Mouse (Mus musculus) hindbrain, embryonic 12.5 days (tissue): Measurements from ENCODE around the gene Alk. TPM values are rescaled to one million over a fixed set of nuclear protein-coding genes. Genes with fewer than 3 reads are reported as not detected.
"Not testable (repeated sequence)": the region's sequence is repeated elsewhere in the genome, so short reads cannot be mapped to it uniquely, and the experiment has no call there.

Experiments used
- ATAC-seq: fragments of 200-750 bp; cut with Nextera tagmentation; 2 replicates; pipeline ENCODE4 v1.8.0; 2017; ENCODE audit warnings: moderate TSS enrichment; ENCODE audit not compliant: low FRiP score
- H3K27ac ChIP-seq: fragments of 300-500 bp; sonication (generic); 2 replicates; pipeline ENCODE4 v1.5.1; 2016; ENCODE audit warnings: mild to moderate bottlenecking
- H3K27me3 ChIP-seq: fragments of 300-500 bp; sonication (generic); 2 replicates; pipeline ENCODE4 v1.6.1; 2016; ENCODE audit warnings: mild to moderate bottlenecking
- H3K36me3 ChIP-seq: fragments of 300-500 bp; sonication (generic); 2 replicates; pipeline ENCODE4 v1.6.1; 2016; ENCODE audit warnings: mild to moderate bottlenecking
- H3K4me1 ChIP-seq: fragments of 300-500 bp; sonication (generic); 2 replicates; pipeline ENCODE4 v1.6.1; 2016
- H3K4me2 ChIP-seq: fragments of 300-500 bp; sonication (generic); replicated peaks from 2 replicates; pipeline ENCODE4 v1.6.1; 2016; ENCODE audit warnings: mild to moderate bottlenecking
- H3K4me3 ChIP-seq: fragments of 300-500 bp; sonication (generic); 2 replicates; pipeline ENCODE4 v1.5.1; 2016; ENCODE audit warnings: mild to moderate bottlenecking
- H3K9ac ChIP-seq: fragments of 300-500 bp; sonication (generic); 2 replicates; pipeline ENCODE4 v1.6.1; 2016; ENCODE audit warnings: mild to moderate bottlenecking, moderate library complexity
- H3K9me3 ChIP-seq: fragments of 300-500 bp; sonication (generic); replicated peaks from 2 replicates; pipeline ENCODE4 v1.6.1; 2016; ENCODE audit warnings: mild to moderate bottlenecking
- WGBS: fragments of 180-500 bp; shearing (Covaris S2); methylation state at CpG from one replicate; pipeline ENCODE4 v1.1.7; 2016; 5-methylcytosine and 5-hydroxymethylcytosine counted together
- polyA plus RNA-seq: library from polyadenylated mRNA; unstranded; fragments of >200 nt; fragmentation: Nextera tagmentation; extraction: Ambion mirVana; gene quantifications from 2 replicates; pipeline ENCODE4 v1.2.1, GENCODE M21; 2016

Alk gene
- polyA plus RNA-seq, 1 experiment from 2014 or later = 2.2 TPM

GRCm38 (mm10) chr17:72524839-72525238 lies 79.6 kb downstream of the Alk start:
- Histone ChIP-seq H3K27me3 (no peaks in the 10 kb centered on the region), H3K4me2 (no peak overlapping the region), H3K4me1 (no peaks in the 10 kb centered on the region), H3K9ac (no peak overlapping the region), H3K36me3 (no peaks in the 10 kb centered on the region), H3K27ac (no peak overlapping the region), H3K9me3 (no peaks in the 10 kb centered on the region), H3K4me3 (no peak overlapping the region)
- WGBS = 91% methylated on average over 3 of the region's 3 CpGs
- ATAC-seq = no peak

DNA sequence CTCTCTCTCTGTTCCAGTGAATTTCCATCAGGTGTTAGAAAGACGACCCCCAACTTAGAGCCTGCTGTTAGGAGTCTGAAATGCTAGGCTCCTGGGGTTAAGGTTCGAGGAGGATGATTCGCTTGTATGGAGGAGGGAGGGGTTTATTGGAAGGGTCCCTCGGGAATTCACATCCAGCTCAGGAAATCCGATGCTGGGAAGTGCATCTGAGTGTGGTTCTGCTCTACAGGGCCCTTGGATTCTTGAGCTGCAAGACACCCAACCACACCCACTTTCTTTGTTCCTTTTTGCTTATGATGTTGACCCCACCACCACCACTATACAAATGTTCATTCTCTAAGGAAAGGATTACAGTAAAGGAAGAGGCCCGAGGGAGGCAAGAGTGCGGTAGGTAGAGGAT lies 81.4 kb downstream of the Alk start:
- H3K27ac ChIP-seq = no peak overlapping the region
- 47% methylated on average over 7 of the region's 7 CpGs for WGBS
- H3K4me3 ChIP-seq = no peak overlapping the region
- H3K9ac ChIP-seq = no peak overlapping the region
- H3K36me3 ChIP-seq = no peaks in the 10 kb centered on the region
- no peak overlapping the region for H3K4me2 ChIP-seq
- no peaks in the 10 kb centered on the region for H3K4me1 ChIP-seq
- H3K9me3 ChIP-seq = no peaks in the 10 kb centered on the region
- ATAC-seq = no peak
- H3K27me3 ChIP-seq = no peaks in the 10 kb centered on the region

DNA sequence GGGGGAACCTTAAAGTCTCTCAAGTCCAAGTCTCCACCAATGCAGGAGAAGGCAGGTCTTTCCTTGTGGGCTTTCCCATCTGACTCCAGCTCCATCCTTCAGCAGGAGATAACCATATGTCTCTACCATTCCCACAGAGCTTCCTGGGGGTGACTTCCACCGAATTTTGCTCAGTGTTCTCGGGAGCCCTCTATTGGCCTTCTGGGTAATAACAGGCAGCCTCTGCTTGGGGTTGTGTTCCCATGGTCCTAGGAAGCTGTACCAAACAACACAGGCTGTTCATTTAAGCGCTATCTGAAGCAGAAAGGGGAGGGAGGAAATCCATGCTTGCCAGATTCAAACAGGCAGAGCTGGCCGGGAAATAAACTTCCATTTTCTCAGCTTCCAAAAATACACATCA lies 82.0 kb downstream of the Alk start:
- no peaks in the 10 kb centered on the region for H3K9me3 ChIP-seq
- H3K4me1 ChIP-seq = no peaks in the 10 kb centered on the region
- no peak overlapping the region for H3K4me3 ChIP-seq
- no peaks in the 10 kb centered on the region for H3K36me3 ChIP-seq
- no peak overlapping the region for H3K27ac ChIP-seq
- no peaks in the 10 kb centered on the region for H3K27me3 ChIP-seq
- no peak for ATAC-seq
- no peak overlapping the region for H3K4me2 ChIP-seq
- no peak overlapping the region for H3K9ac ChIP-seq
- 21% methylated on average over 4 of the region's 4 CpGs for WGBS

GRCm38 (mm10) chr17:72521353-72521752 lies 83.1 kb downstream of the Alk start:
- no peaks in the 10 kb centered on the region for H3K27me3 ChIP-seq
- no peak overlapping the region for H3K4me2 ChIP-seq
- H3K4me3 ChIP-seq = no peak overlapping the region
- no peaks in the 10 kb centered on the region for H3K4me1 ChIP-seq
- no peaks in the 10 kb centered on the region for H3K36me3 ChIP-seq
- WGBS = 89% methylated on average over 5 of the region's 5 CpGs
- H3K9me3 ChIP-seq = no peaks in the 10 kb centered on the region
- H3K27ac ChIP-seq = no peak overlapping the region
- H3K9ac ChIP-seq = no peak overlapping the region
- ATAC-seq = no peak

GRCm38 (mm10) chr17:72510746-72511145 lies 93.7 kb downstream of the Alk start:
- Histone ChIP-seq H3K9me3 (no peaks in the 10 kb centered on the region), H3K4me3 (no peak overlapping the region), H3K27ac (no peak overlapping the region), H3K9ac (no peak overlapping the region), H3K4me2 (no peak overlapping the region), H3K27me3 (no peaks in the 10 kb centered on the region), H3K36me3 (no peaks in the 10 kb centered on the region), H3K4me1 (no peaks in the 10 kb centered on the region; the same call in 1 of the 2 replicates)
- no peak for ATAC-seq
- WGBS = 89% methylated on average over 6 of the region's 6 CpGs

DNA sequence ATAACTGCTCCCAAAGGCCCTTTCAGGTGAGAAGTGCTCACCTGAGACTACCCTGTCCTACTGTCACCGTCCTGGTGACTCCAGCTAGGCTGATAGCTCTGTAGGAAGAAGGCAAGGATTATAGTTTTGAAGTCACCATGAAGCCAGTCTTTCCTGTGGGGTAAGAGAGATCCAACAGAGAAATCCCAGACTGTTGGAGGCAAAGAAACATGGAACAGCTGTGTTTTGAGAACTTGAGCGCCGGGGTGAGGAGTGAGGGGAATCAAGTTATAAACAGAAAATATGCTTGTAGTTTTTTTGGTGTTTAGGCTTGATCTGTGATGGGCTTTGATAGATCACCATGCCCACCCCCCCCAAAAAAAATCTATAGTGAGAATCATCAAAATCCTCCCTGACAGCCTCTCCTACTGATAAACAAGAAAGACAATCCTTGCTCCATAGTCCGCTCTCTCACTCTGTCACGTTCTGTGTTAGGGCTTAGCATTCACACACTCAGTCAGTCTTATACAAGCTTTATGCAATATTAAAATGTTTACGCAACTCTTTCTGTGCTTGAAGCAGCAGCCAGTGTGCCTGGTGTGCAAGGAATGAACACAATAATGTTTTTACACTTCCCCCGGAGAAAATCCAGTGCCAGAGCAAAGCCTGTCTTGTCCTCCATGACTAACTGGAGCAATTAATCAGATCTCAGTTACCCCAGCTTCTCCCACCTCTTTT lies 95.6 kb downstream of the Alk start:
- ATAC-seq = no peak
- Histone ChIP-seq H3K4me1 (peaks cover 7% of the 10 kb centered on the region), H3K4me2 (no peak overlapping the region), H3K9me3 (no peaks in the 10 kb centered on the region), H3K4me3 (no peak overlapping the region), H3K9ac (no peak overlapping the region), H3K27ac (no peak overlapping the region), H3K36me3 (no peaks in the 10 kb centered on the region), H3K27me3 (no peaks in the 10 kb centered on the region)
- WGBS = 84% methylated on average over 7 of the region's 7 CpGs

GRCm38 (mm10) chr17:72505213-72505612 lies 99.2 kb downstream of the Alk start:
- no peak overlapping the region for H3K4me3 ChIP-seq
- peak; percentile 87 for ATAC-seq
- H3K9me3 ChIP-seq = no peaks in the 10 kb centered on the region
- H3K36me3 ChIP-seq = no peaks in the 10 kb centered on the region
- no peaks in the 10 kb centered on the region for H3K27me3 ChIP-seq
- WGBS = 12% methylated on average over 7 of the region's 7 CpGs
- H3K9ac ChIP-seq = no peak overlapping the region
- H3K4me2 ChIP-seq = no peak overlapping the region
- H3K4me1 ChIP-seq = peaks cover 7% of the 10 kb centered on the region
- H3K27ac ChIP-seq = 0 out of 2 replicates have a peak overlapping the region, but pooled peaks have one; percentile 26

- ATAC-seq = peak; percentile 83
- Histone ChIP-seq H3K27me3 (no peaks in the 10 kb centered on the region), H3K4me3 (no peak overlapping the region), H3K9ac (no peak overlapping the region), H3K4me2 (no peak overlapping the region), H3K27ac (no peak overlapping the region), H3K4me1 (peaks cover 7% of the 10 kb centered on the region), H3K9me3 (no peaks in the 10 kb centered on the region), H3K36me3 (no peaks in the 10 kb centered on the region)
- 33% methylated on average over 6 of the region's 6 CpGs for WGBS
Measured at GRCm38 (mm10) chr17:72504581-72504980, 99.8 kb downstream of the Alk start.

DNA sequence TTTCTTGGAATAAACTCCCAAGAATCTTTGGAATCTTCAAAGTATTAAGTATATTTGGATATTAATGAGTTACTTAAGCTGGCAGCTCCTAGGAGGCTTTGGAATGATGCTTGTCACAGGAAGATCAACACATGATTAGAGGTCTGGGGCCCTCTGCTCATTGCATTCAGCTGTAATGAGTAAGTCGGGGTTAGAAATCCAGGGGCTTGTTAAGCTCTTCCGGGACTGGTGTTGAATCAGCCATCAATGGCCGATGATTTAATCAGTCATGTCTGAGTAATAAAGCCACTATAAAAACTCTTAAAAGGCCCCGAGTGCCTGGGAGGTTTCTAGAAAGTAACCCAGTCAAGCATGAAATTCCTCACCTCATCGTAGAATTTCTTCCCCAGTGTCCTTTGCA lies 109.0 kb downstream of the Alk start:
- WGBS = 69% methylated on average over 5 of the region's 5 CpGs
- no peak for ATAC-seq
- Histone ChIP-seq H3K9me3 (no peaks in the 10 kb centered on the region), H3K36me3 (no peaks in the 10 kb centered on the region), H3K4me3 (no peak overlapping the region), H3K4me2 (no peak overlapping the region), H3K27ac (no peak overlapping the region), H3K27me3 (no peaks in the 10 kb centered on the region), H3K9ac (no peak overlapping the region), H3K4me1 (no peaks in the 10 kb centered on the region)

DNA sequence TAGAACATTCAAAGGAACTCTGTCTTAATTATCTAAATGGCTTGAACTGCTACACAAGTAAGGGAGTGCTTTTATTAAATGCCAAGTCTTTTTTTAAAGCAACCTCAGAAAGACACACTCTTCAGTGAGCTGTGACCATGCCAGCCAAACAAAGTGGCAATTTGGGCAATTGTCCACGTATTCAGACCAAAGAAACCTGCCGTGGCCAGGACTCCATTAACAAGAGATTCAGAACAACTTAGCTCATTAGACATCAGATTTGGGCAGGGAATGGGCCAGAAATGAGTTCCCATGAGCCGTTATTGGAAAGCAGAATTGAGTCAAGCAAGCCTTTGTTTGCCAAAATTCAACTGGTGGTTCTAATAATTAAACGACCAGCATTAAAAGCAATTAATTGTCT lies 118.8 kb downstream of the Alk start:
- Histone ChIP-seq H3K4me3 (no peak overlapping the region), H3K9me3 (peaks cover 8% of the 10 kb centered on the region; the same call in 1 of the 2 replicates), H3K36me3 (no peaks in the 10 kb centered on the region), H3K27ac (no peak overlapping the region), H3K27me3 (no peaks in the 10 kb centered on the region), H3K9ac (no peak overlapping the region), H3K4me2 (no peak overlapping the region), H3K4me1 (no peaks in the 10 kb centered on the region)
- no peak for ATAC-seq
- 81% methylated on average over 4 of the region's 4 CpGs for WGBS

DNA sequence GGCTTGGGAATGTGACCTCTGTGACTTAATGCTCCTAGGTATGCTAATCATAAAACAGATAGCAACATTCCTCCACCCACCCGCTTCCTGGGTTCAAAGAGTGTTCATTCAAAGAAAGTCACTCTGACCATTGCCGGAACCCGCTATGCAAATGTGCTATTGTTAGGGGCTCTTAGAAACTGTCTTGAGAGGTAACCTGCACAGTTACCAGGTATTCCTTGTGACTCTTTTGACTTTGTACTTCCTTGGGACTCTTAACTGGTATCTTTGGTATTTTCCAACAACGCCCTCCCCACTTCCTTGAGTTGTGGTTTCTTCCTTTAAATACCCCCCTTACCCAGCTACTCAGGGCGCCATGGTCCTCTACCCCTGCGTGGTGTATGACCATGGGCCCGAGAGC lies 125.2 kb downstream of the Alk start:
- not testable (repeated sequence) for H3K36me3 ChIP-seq, H3K27me3 ChIP-seq, H3K9ac ChIP-seq, H3K4me2 ChIP-seq, ATAC-seq, H3K4me1 ChIP-seq, H3K27ac ChIP-seq, H3K9me3 ChIP-seq, H3K4me3 ChIP-seq
- WGBS = 92% methylated on average over 7 of the region's 7 CpGs

DNA sequence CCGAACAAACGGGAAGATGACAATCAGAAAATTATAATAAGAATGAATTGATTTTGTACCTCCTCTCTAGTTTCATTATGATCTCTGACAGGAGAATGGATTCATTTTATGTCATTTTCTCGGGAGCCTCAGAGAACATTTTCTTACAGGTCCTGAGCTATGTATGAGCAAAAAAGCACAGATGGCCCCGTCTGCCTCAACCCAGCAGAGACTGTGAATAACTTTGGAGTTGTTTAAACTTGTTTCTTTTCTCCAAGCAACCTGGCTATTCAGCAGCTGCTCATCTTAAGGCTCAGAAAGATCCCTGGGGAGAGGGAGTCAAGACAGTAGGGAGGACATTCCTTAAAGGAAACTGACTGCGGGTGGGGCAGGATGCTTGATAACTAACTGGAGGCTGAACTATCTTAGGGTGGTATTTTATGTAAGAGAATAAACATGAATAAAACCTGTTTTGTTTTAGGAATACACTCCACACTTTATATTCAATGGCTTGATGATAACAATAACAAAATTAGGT lies 126.5 kb downstream of the Alk start:
- Histone ChIP-seq H3K9me3 (no peaks in the 10 kb centered on the region), H3K27me3 (no peaks in the 10 kb centered on the region), H3K9ac (no peak overlapping the region), H3K27ac (no peak overlapping the region), H3K36me3 (no peaks in the 10 kb centered on the region), H3K4me1 (peaks cover 6% of the 10 kb centered on the region; the same call in 1 of the 2 replicates), H3K4me3 (no peak overlapping the region), H3K4me2 (no peak overlapping the region)
- ATAC-seq = no peak
- 61% methylated on average over 5 of the region's 5 CpGs for WGBS

DNA sequence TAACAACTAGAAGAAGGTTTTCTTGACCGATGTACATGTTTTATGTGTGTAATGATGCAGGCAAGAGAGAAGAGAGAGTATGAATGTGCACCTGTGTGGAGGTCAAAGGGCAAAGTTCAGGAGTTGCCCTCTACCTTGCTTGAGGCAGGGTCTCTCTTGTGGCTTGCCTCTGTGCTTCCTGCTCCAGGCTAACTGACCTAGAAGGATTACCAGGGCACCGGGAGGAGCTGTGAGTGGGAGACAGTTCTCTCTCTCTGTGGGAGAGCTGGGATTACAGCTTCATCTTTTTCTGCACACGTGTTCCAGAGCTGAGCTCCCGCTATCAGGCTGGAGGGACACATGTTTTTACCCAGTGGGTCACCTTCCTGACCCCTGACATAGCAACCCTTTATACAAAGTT lies 127.5 kb downstream of the Alk start:
- no peak overlapping the region for H3K4me3 ChIP-seq
- no peak for ATAC-seq
- no peak overlapping the region for H3K9ac ChIP-seq
- WGBS = 48% methylated on average over 4 of the region's 4 CpGs
- no peak overlapping the region for H3K27ac ChIP-seq
- H3K4me2 ChIP-seq = no peak overlapping the region
- H3K36me3 ChIP-seq = no peaks in the 10 kb centered on the region
- H3K4me1 ChIP-seq = peaks cover 6% of the 10 kb centered on the region; the same call in 1 of the 2 replicates
- no peaks in the 10 kb centered on the region for H3K27me3 ChIP-seq
- no peaks in the 10 kb centered on the region for H3K9me3 ChIP-seq
